Mouse (Mus musculus): Measurements from ENCODE around the gene Gm5662. TPM values are rescaled to one million over a fixed set of nuclear protein-coding genes. Genes with fewer than 3 reads are reported as not detected.
A peak's percentile ranks its signal among the peaks of the same experiment; 100 is the strongest.
"Not testable (repeated sequence)": the region's sequence is repeated elsewhere in the genome, so short reads cannot be mapped to it uniquely, and the experiment has no call there.

Gene Gm5662
- total RNA-seq (2012; rRNA removed) (not detected in 2 replicates), polyA plus RNA-seq (2012; ENCODE audit: insufficient read depth in 1 of 2, insufficient read length in 2 of 2, low read depth in 1 of 2, low replicate concordance in 2 of 2, missing spikeins in 1 of 2) (not detected)

GRCm38 (mm10) chr12:88274400-88274799 is at the start of gene Gm5662:
Gene Gm5662, minus strand, starts transcription at chr12:88274500.
- not testable (repeated sequence) for H3K9me3 ChIP-seq (replicated peaks; ENCODE audit: insufficient read depth, low read length)

DNA sequence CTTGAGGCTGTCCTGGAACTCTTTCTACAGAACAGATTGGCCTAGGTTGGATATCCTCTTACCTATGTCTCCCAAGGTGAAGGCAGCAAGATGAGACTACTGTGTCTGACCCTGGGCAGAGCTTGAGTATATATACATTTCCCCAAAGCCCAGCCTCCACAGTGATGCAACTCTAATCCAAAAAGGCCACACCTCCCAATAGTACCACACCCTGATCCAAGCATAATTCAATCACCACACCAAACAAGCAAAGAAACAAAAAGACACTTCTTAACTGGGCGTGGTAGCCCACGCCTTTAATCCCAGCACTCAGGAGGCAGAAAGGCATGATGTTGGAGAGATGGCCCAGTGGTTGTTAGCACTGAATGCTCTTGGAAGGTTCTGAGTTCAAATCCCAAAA is 49.6 kb upstream of the Gm5662 start, which contains the start of gene Gm5039:
Gm5039 (minus strand) TSS at position 101 of the 400 bp plus-strand sequence.
- H3K27ac ChIP-seq (ENCODE audit: control insufficient read depth, low read depth, low read length); DNase-seq (ENCODE audit: low read depth, low spot score); H3K9me3 ChIP-seq (replicated peaks; ENCODE audit: insufficient read depth, low read length); H3K27me3 ChIP-seq (ENCODE audit: control insufficient read depth in 1 of 2, insufficient read depth in 2 of 2, low read length in 2 of 2); H3K4me1 ChIP-seq (ENCODE audit: control insufficient read depth in 1 of 2, insufficient read depth in 2 of 2, low read length in 2 of 2); H3K9ac ChIP-seq (ENCODE audit: control insufficient read depth, low read depth, low read length, poor library complexity, severe bottlenecking); H3K36me3 ChIP-seq (ENCODE audit: control insufficient read depth in 1 of 2, insufficient read depth in 2 of 2, low read length in 2 of 2); H3K4me3 ChIP-seq (ENCODE audit: control insufficient read depth in 1 of 2, insufficient read depth in 1 of 2, low read depth in 2 of 2, low read length in 2 of 2); H3K79me2 ChIP-seq (ENCODE audit: control insufficient read depth, insufficient read depth, low read length, poor library complexity): not testable (repeated sequence)

More at GRCm38 (mm10) chr12:88274400-88274799, at the start of gene Gm5662:
- H3K27ac ChIP-seq (ENCODE audit: control insufficient read depth, low read depth, low read length); H3K27me3 ChIP-seq (ENCODE audit: control insufficient read depth in 1 of 2, insufficient read depth in 2 of 2, low read length in 2 of 2); DNase-seq (ENCODE audit: low read depth, low spot score); H3K4me3 ChIP-seq (ENCODE audit: control insufficient read depth in 1 of 2, insufficient read depth in 1 of 2, low read depth in 2 of 2, low read length in 2 of 2); H3K36me3 ChIP-seq (ENCODE audit: control insufficient read depth in 1 of 2, insufficient read depth in 2 of 2, low read length in 2 of 2); H3K79me2 ChIP-seq (ENCODE audit: control insufficient read depth, insufficient read depth, low read length, poor library complexity); H3K4me1 ChIP-seq (ENCODE audit: control insufficient read depth in 1 of 2, insufficient read depth in 2 of 2, low read length in 2 of 2); H3K9ac ChIP-seq (ENCODE audit: control insufficient read depth, low read depth, low read length, poor library complexity, severe bottlenecking): not testable (repeated sequence)

- Histone ChIP-seq H3K9ac (ENCODE audit: control insufficient read depth, low read depth, low read length, poor library complexity, severe bottlenecking) (no peak overlapping the region), H3K27me3 (ENCODE audit: control insufficient read depth in 1 of 2, insufficient read depth in 2 of 2, low read length in 2 of 2) (no peaks in the 10 kb centered on the region), H3K4me1 (ENCODE audit: control insufficient read depth in 1 of 2, insufficient read depth in 2 of 2, low read length in 2 of 2) (peaks cover 6 to 9% of the 10 kb centered on the region in 2 experiments), H3K79me2 (ENCODE audit: control insufficient read depth, insufficient read depth, low read length, poor library complexity) (no peaks in the 10 kb centered on the region), H3K4me3 (ENCODE audit: control insufficient read depth in 1 of 2, insufficient read depth in 1 of 2, low read depth in 2 of 2, low read length in 2 of 2) (no peak overlapping the region), H3K9me3 (replicated peaks; ENCODE audit: insufficient read depth, low read length) (no peaks in the 10 kb centered on the region), H3K36me3 (ENCODE audit: control insufficient read depth in 1 of 2, insufficient read depth in 2 of 2, low read length in 2 of 2) (peaks cover 0 to 8% of the 10 kb centered on the region in 2 experiments; a peak in 2 of 4 replicates), H3K27ac (ENCODE audit: control insufficient read depth, low read depth, low read length) (peak overlapping the region; percentile 79; the same call in 1 of the 2 replicates)
- DNase-seq (ENCODE audit: low read depth, low spot score): peak; percentile 81
- TF ChIP-seq ETS1 (IDR thresholded peaks at IDR 0.05; ENCODE audit: low read depth, low read length): peak; percentile 78
- no peak for TF ChIP-seq SMC3 (IDR thresholded peaks at IDR 0.05; ENCODE audit: low read depth, low read length)
- no peak; the same call in 1 of the 2 replicates for TF ChIP-seq SIN3A (IDR thresholded peaks at IDR 0.05; ENCODE audit: low read length)
- peak; percentile 68 for TF ChIP-seq TAL1 (IDR thresholded peaks at IDR 0.05; ENCODE audit: low read length)
- TF ChIP-seq ZC3H11A (IDR thresholded peaks at IDR 0.05; ENCODE audit: low read depth, low read length): no peak
- peak; percentile 82 for TF ChIP-seq MAZ (IDR thresholded peaks at IDR 0.05; ENCODE audit: low read depth, low read length)
- TF ChIP-seq BHLHE40 (IDR thresholded peaks at IDR 0.05; ENCODE audit: borderline replicate concordance, low read depth, low read length): peak; percentile 97
- no peak for TF ChIP-seq KAT2A (conservative IDR thresholded peaks at IDR 0.05; ENCODE audit: low read depth, low read length)
- TF ChIP-seq EP300 (IDR thresholded peaks at IDR 0.05; ENCODE audit: low read depth in 1 of 2, low read length in 2 of 2): peak; percentile 78 to 83
- 0 out of 2 replicates have a peak, but pooled peaks have one; percentile 18 for TF ChIP-seq MYB (IDR thresholded peaks at IDR 0.05; ENCODE audit: low read depth, low read length)
- peak; percentile 32; the same call in 1 of the 2 replicates for TF ChIP-seq MAFK (IDR thresholded peaks at IDR 0.05; ENCODE audit: borderline replicate concordance, low read depth, low read length)
- peak; percentile 29; the same call in 1 of the 2 replicates for TF ChIP-seq ELF1 (IDR thresholded peaks at IDR 0.05; ENCODE audit: low read depth, low read length)
- TF ChIP-seq RCOR1 (IDR thresholded peaks at IDR 0.05; ENCODE audit: low read depth, low read length): peak; percentile 72
- TF ChIP-seq MXI1 (IDR thresholded peaks at IDR 0.05; ENCODE audit: low read depth, low read length): 0 out of 2 replicates have a peak, but pooled peaks have one; percentile 16
- TF ChIP-seq CHD2 (IDR thresholded peaks at IDR 0.05; ENCODE audit: low read length): peak; percentile 10; the same call in 1 of the 2 replicates
- 0 out of 2 replicates have a peak, but pooled peaks have one; percentile 34 for TF ChIP-seq MYC (IDR thresholded peaks at IDR 0.05; ENCODE audit: low read depth, low read length)
- peak; percentile 88 for TF ChIP-seq TCF12 (IDR thresholded peaks at IDR 0.05; ENCODE audit: low read depth, low read length)
- peak; percentile 75 for TF ChIP-seq GATA1 (IDR thresholded peaks at IDR 0.05; ENCODE audit: low read depth, low read length)
- peak; percentile 66; the same call in 1 of the 2 replicates for TF ChIP-seq MEF2A (IDR thresholded peaks at IDR 0.05; ENCODE audit: extremely low read depth, insufficient replicate concordance, low read depth, low read length, poor library complexity, severe bottlenecking)
These were observed 40.3 kb upstream of the Gm5662 start for GRCm38 (mm10) chr12:88314556-88314955.
